Mouse (Mus musculus) liver, embryonic 14.5 days (tissue): ENCODE results near the gene Saxo1.

Experiments used
- CTCF ChIP-seq: IDR thresholded peaks from 2 replicates; pipeline ENCODE4 v1.5.1; 2016; ENCODE audit warnings: antibody characterized with exemption, low read depth, control low read depth
- EP300 ChIP-seq: IDR thresholded peaks from 2 replicates; pipeline ENCODE4 v1.6.1; 2016; ENCODE audit warnings: antibody characterized with exemption, low read depth

DNA sequence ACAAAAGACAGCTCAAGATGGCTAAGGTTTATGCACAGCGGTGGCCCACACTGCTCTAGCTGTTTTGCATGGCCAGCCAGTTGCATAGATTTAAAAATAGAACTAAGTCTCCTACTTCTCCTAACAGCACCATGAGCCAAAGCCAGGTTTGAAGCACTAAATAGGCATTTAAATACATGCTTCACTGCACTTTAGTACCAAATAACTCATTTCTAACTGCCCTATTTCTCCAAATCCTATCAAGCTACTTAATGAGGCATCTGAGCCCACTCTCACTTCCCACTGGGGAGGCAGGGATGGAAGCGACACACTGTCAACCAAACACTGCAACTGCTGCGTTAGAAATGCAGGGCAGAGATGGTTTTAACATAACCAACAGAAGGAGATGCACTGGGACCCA lies 14.1 kb downstream of the Saxo1 start:
- no peak for TF ChIP-seq CTCF
- TF ChIP-seq EP300, result no peak
